Mouse (Mus musculus) neural tube, embryonic 11.5 days (tissue): Measurements from ENCODE around the gene Uggt2. TPM values are rescaled to one million over a fixed set of nuclear protein-coding genes. Genes with fewer than 3 reads are reported as not detected.

Source experiments
- ATAC-seq: fragments of 200-750 bp; cut with Nextera tagmentation; 2 replicates; pipeline ENCODE4 v1.8.0; 2017; ENCODE audit warnings: moderate number of reproducible peaks, mild to moderate bottlenecking, moderate TSS enrichment, moderate library complexity; ENCODE audit not compliant: insufficient read depth, low FRiP score, low TSS enrichment
- DNase-seq: peaks from one replicate; pipeline ENCODE4 v3.0.0-alpha.2; 2015; ENCODE audit warnings: low spot score
- H3K27ac ChIP-seq: fragments of 300-500 bp; sonication (generic); 2 replicates; pipeline ENCODE4 v1.5.1; 2014; ENCODE audit warnings: low read depth, mild to moderate bottlenecking, low read length
- H3K27me3 ChIP-seq: fragments of 300-500 bp; sonication (generic); 2 replicates; pipeline ENCODE4 v1.6.1; 2014; ENCODE audit warnings: mild to moderate bottlenecking, low read length, mixed read lengths; ENCODE audit not compliant: control insufficient read depth, insufficient read depth
- H3K36me3 ChIP-seq: fragments of 300-500 bp; sonication (generic); 2 replicates; pipeline ENCODE4 v1.6.1; 2014; ENCODE audit warnings: mild to moderate bottlenecking, low read length, moderate library complexity, mixed read lengths; ENCODE audit not compliant: control insufficient read depth, insufficient read depth
- H3K4me1 ChIP-seq: fragments of 300-500 bp; sonication (generic); 2 replicates; pipeline ENCODE4 v1.6.1; 2014; ENCODE audit warnings: low read length, mixed read lengths; ENCODE audit not compliant: control insufficient read depth, insufficient read depth
- H3K4me2 ChIP-seq: fragments of 300-500 bp; sonication (generic); 2 replicates; pipeline ENCODE4 v1.6.1; 2014; ENCODE audit warnings: low read depth, mild to moderate bottlenecking, moderate library complexity
- H3K4me3 ChIP-seq: fragments of 300-500 bp; sonication (generic); 2 replicates; pipeline ENCODE4 v1.5.1; 2014; ENCODE audit warnings: low read depth, low read length
- H3K9ac ChIP-seq: fragments of 300-500 bp; sonication (generic); 2 replicates; pipeline ENCODE4 v1.6.1; 2014; ENCODE audit warnings: mild to moderate bottlenecking, low read length
- H3K9me3 ChIP-seq: fragments of 300-500 bp; sonication (generic); 2 replicates; pipeline ENCODE4 v1.6.1; 2016; ENCODE audit warnings: low read length; ENCODE audit not compliant: control insufficient read depth
- WGBS: fragments of 180-500 bp; shearing (Covaris S2); extraction: QIAGEN DNeasy Blood & Tissue Kit; methylation state at CpG from one replicate; pipeline ENCODE4 v1.1.7; 2014; 5-methylcytosine and 5-hydroxymethylcytosine counted together
- polyA plus RNA-seq: library from polyadenylated mRNA; unstranded; fragments of >200 nt; fragmentation: Nextera tagmentation; extraction: Ambion mirVana; gene quantifications from 2 replicates; pipeline ENCODE4 v1.2.1, GENCODE M21; 2014

Uggt2 gene
- 16.2 and 16.4 TPM in 2 replicates for polyA plus RNA-seq

DNA sequence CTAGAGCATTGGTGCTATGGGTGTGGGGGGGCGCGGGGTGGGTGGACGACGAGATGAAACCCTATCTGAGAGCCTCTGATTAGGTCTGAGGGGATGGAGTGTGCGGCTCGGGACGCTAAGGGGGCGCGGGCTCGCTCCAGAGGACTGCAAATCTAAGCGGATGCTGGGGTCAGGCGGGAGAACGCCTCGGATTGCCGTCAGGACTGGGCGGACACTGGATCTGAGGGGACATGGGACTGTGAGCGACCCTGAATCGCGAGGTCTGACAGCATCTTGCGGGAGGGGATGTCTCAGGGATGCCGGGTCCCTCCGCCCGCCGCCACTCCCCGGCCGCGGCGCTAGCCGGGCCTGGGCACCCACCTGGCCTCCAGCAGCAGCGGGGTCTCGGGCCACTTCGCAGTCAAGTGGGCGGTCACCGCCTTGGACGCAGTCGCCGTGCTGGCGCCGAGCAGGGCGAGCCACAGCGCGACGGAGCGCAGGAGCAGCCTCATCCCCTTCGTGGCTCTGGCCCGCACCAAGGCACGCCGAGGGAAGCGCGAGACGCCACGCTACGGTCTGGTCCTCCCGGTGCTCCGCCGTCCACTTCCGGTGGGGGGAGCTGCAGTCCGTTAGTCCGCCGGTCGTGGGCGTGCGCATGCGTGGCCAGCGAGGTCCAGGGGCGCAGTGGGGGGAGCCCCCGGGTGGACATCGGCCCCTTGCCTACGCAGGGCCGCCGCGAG lies at the start of gene Uggt2:
TSS of gene Uggt2 (minus strand) at position 580 of the 719 bp plus-strand sequence.
- ATAC-seq (peak; percentile 94), DNase-seq (peak; percentile 91)
- Histone ChIP-seq H3K4me2 (peak within 1 kb of the TSS; percentile 83), H3K9me3 (no peaks in the 10 kb centered on the region), H3K36me3 (no peaks in the 10 kb centered on the region), H3K27ac (peak within 1 kb of the TSS; percentile 75), H3K9ac (peak within 1 kb of the TSS; percentile 91), H3K27me3 (no peaks in the 10 kb centered on the region), H3K4me3 (peak within 1 kb of the TSS; percentile 77), H3K4me1 (peaks cover 5% of the 10 kb centered on the region; the same call in 1 of the 2 replicates)
- under 1% methylated on average over 70 of the region's 72 CpGs for WGBS

GRCm38 (mm10) chr14:119139381-119139950 lies 40.2 kb upstream of the Uggt2 start:
- no peaks in the 10 kb centered on the region for H3K36me3 ChIP-seq
- H3K4me2 ChIP-seq: no peak overlapping the region
- peaks cover 5% of the 10 kb centered on the region; the same call in 1 of the 2 replicates for H3K4me1 ChIP-seq
- H3K9ac ChIP-seq: no peak overlapping the region
- H3K27me3 ChIP-seq: peaks cover 37% of the 10 kb centered on the region
- 39% methylated on average over 9 of the region's 9 CpGs for WGBS
- DNase-seq (no peak), ATAC-seq (no peak)
- H3K9me3 ChIP-seq: no peaks in the 10 kb centered on the region
- H3K27ac ChIP-seq: no peak overlapping the region
- H3K4me3 ChIP-seq: no peak overlapping the region; the same call in 1 of the 2 replicates

DNA sequence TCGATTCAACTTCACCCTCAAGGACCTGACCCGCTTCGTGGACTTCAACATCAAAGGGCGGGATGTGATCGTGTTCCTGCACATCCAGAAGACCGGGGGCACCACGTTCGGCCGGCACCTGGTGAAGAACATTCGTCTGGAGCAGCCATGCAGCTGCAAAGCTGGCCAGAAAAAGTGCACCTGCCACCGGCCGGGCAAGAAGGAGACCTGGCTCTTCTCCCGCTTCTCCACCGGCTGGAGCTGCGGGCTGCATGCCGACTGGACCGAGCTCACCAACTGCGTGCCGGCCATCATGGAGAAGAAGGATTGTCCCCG lies 39.5 kb upstream of the Uggt2 start:
- Histone ChIP-seq H3K27me3 (peaks cover 37% of the 10 kb centered on the region), H3K4me1 (peaks cover 5% of the 10 kb centered on the region; the same call in 1 of the 2 replicates), H3K9ac (peak overlapping the region; percentile 56; the same call in 1 of the 2 replicates), H3K4me2 (peak overlapping the region; percentile 98), H3K27ac (no peak overlapping the region), H3K4me3 (peak overlapping the region; percentile 65), H3K9me3 (no peaks in the 10 kb centered on the region), H3K36me3 (no peaks in the 10 kb centered on the region)
- DNase-seq (peak; percentile 12), ATAC-seq (no peak)
- WGBS: 1% methylated on average over 20 of the region's 20 CpGs

DNA sequence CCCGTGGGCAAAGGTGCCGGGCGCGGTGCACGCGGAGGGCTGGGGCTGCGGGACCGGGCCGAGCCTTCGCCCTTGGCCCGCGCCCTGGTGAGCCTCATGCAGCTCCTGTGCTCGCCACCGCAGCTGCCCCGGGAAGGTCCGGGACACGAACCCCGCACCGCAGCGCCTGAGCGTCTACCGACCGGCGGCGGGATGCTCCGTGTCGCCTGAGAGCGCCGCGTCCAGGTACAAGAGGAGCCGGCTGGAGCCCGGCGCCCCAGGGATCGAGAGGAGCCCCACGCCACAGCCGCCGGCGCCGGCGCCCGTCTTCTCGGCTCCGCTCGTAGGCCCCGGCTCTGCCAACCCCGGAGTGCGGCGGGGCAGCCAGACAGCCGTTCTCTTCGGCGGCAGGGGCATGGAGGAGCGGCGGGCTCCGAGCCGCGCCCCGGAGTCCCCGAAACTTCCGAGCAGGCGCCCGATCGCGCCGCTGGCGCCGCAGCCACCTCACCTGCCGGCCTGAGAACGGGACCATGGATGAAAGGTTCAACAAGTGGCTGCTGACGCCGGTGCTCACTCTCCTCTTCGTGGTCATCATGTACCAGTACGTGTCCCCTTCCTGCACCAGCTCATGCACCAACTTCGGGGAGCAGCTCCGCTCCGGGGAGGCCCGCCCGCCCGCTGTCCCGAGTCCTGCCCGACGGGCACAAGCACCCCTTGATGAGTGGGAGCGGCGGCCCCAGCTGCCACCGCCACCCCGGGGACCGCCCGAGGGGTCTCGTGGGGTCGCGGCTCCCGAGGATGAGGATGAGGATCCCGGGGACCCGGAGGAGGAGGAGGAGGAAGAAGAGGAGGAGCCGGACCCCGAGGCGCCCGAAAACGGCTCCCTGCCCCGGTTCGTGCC lies 38.9 kb upstream of the Uggt2 start, which contains the start of gene Hs6st3:
TSS of gene Hs6st3 (plus strand) at position 436 of the 880 bp plus-strand sequence.
- Histone ChIP-seq H3K4me1 (peaks cover 5% of the 10 kb centered on the region; the same call in 1 of the 2 replicates), H3K9me3 (no peaks in the 10 kb centered on the region), H3K27me3 (peaks cover 37% of the 10 kb centered on the region), H3K4me2 (peak within 1 kb of the TSS; percentile 98), H3K36me3 (no peaks in the 10 kb centered on the region), H3K4me3 (peak within 1 kb of the TSS; percentile 65), H3K9ac (peak within 1 kb of the TSS; percentile 56), H3K27ac (no peak within 1 kb of the TSS)
- WGBS: under 1% methylated on average over 94 of the region's 100 CpGs
- ATAC-seq (peak; percentile 73), DNase-seq (peak; percentile 47)

DNA sequence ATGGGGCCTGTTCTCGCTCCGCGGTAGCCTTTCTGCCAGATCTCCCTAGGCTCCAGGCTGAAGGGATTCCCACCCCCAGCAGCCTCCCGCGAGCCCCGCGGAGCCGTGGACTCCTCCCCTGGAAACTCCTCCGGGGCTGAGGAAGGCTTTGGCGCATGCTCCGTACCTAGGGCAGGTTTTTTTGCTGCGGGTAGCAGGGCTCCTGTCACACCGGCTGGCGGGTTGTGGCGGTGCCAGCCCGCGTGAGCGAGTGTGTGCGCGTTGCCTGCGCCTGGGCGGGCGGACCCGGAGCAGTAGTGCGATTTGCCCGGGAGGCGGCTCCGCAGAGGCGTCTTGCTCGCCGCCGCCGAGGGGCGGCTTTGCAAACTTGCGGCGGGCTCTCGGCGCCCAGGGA lies 38.3 kb upstream of the Uggt2 start:
- peak overlapping the region; percentile 56 for H3K9ac ChIP-seq
- H3K4me1 ChIP-seq: peaks cover 5% of the 10 kb centered on the region; the same call in 1 of the 2 replicates
- H3K9me3 ChIP-seq: no peaks in the 10 kb centered on the region
- under 1% methylated on average over 29 of the region's 38 CpGs for WGBS
- DNase-seq (peak; percentile 78), ATAC-seq (peak; percentile 84)
- H3K4me3 ChIP-seq: peak overlapping the region; percentile 65
- H3K36me3 ChIP-seq: no peaks in the 10 kb centered on the region
- peak overlapping the region; percentile 98 for H3K4me2 ChIP-seq
- peaks cover 37% of the 10 kb centered on the region for H3K27me3 ChIP-seq
- H3K27ac ChIP-seq: no peak overlapping the region

GRCm38 (mm10) chr14:119127330-119127729 lies 28.1 kb upstream of the Uggt2 start:
- no peaks in the 10 kb centered on the region; the same call in 1 of the 2 replicates for H3K4me1 ChIP-seq
- H3K27me3 ChIP-seq: no peaks in the 10 kb centered on the region
- DNase-seq (no peak), ATAC-seq (no peak)
- no peak overlapping the region for H3K27ac ChIP-seq
- H3K9ac ChIP-seq: no peak overlapping the region
- no peaks in the 10 kb centered on the region for H3K36me3 ChIP-seq
- WGBS: 96% methylated on average over 2 of the region's 2 CpGs
- H3K4me3 ChIP-seq: no peak overlapping the region
- no peak overlapping the region for H3K4me2 ChIP-seq
- H3K9me3 ChIP-seq: no peaks in the 10 kb centered on the region

DNA sequence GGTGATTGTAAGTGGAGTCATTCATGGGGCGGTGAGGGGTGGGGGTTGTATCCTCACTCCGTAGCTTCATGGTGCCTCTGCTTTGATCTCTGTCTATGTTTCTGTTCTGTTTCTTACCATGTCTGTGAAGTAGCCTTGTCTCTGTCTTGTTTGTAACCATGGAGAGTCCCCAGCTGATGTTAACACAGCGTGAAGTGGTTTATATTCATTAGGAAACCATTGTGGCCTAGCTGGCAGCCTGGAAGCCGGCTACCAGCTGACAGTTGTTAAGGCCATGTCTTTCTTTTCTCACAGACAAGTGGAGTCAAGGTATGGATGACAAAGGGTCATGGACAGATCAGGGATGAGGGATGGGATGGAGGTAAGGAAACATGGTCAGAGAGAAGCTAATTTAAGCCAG lies 26.6 kb upstream of the Uggt2 start:
- WGBS: 24% methylated on average over 4 of the region's 4 CpGs
- ATAC-seq (peak; percentile 66), DNase-seq (peak; percentile 28)
- Histone ChIP-seq H3K27me3 (no peaks in the 10 kb centered on the region), H3K4me2 (no peak overlapping the region), H3K27ac (no peak overlapping the region), H3K4me3 (no peak overlapping the region), H3K4me1 (no peaks in the 10 kb centered on the region; the same call in 1 of the 2 replicates), H3K36me3 (no peaks in the 10 kb centered on the region), H3K9me3 (no peaks in the 10 kb centered on the region), H3K9ac (no peak overlapping the region)

- Histone ChIP-seq H3K4me1 (no peaks in the 10 kb centered on the region; the same call in 1 of the 2 replicates), H3K4me3 (no peak overlapping the region), H3K27ac (no peak overlapping the region), H3K27me3 (no peaks in the 10 kb centered on the region), H3K36me3 (no peaks in the 10 kb centered on the region), H3K4me2 (peak overlapping the region; percentile 51), H3K9ac (no peak overlapping the region), H3K9me3 (no peaks in the 10 kb centered on the region)
- 27% methylated on average over 3 of the region's 3 CpGs for WGBS
- DNase-seq (peak; percentile 69), ATAC-seq (peak; percentile 67)
Observed at GRCm38 (mm10) chr14:119124061-119124460, 24.8 kb upstream of the Uggt2 start.
